Mouse (Mus musculus): ENCODE measurements around the gene Ddit4. TPM values are rescaled to one million over a fixed set of nuclear protein-coding genes. Genes with fewer than 3 reads are reported as not detected.

Gene Ddit4
- total RNA-seq, 2 experiments from 2014 or later, result 50.6 to 52.2 TPM

GRCm38 (mm10) chr10:59972999-59973398 is 21.4 kb upstream of the Ddit4 start:
- intact Hi-C loops (cut with DNase I), result no loop called here
- DNase-seq, result no peak

GRCm38 (mm10) chr10:59972534-59972933 is 20.9 kb upstream of the Ddit4 start:
- intact Hi-C loops (cut with DNase I), result no loop called here
- DNase-seq, result no peak

GRCm38 (mm10) chr10:59971813-59972212 is 20.2 kb upstream of the Ddit4 start:
- DNase-seq, result no peak
- intact Hi-C loops (cut with DNase I), result no loop called here

GRCm38 (mm10) chr10:59970450-59971062 is 18.9 kb upstream of the Ddit4 start:
- no peak for DNase-seq
- intact Hi-C loops (cut with DNase I), result no loop called here

- DNase-seq, result peak; percentile 65
- intact Hi-C loops (cut with DNase I), result no loop called here
Measured at GRCm38 (mm10) chr10:59969821-59970449, 18.3 kb upstream of the Ddit4 start.

- intact Hi-C loops (cut with DNase I), result no loop called here
- DNase-seq, result no peak
Measured at GRCm38 (mm10) chr10:59967309-59967942, 15.8 kb upstream of the Ddit4 start.

- DNase-seq, result no peak
- intact Hi-C loops (cut with DNase I), result no loop called here
Measured at GRCm38 (mm10) chr10:59966743-59967142, 15.1 kb upstream of the Ddit4 start.

DNA sequence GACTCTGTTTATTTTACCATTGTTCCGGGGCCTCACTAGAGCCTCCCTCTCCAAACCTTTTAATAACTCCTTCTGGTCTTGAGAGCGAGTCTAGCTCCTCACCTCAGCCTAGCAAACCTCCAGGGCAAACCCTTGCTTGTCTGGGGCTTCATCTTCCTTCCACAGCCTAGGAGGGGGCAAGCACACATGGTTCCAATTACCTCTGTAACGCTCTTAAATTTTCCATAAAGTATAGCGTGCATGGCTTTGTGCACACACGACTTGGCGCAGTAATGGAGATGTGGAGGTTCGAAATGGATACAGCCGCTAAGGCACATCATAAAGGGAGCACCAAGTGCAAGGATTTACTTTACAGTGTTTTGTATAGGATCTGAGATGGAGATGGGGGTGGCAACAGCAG is 14.2 kb upstream of the Ddit4 start:
- intact Hi-C loops (cut with DNase I), result no loop called here
- no peak for DNase-seq

GRCm38 (mm10) chr10:59965362-59965695 is 13.7 kb upstream of the Ddit4 start:
- intact Hi-C loops (cut with DNase I), result no loop called here
- DNase-seq, result no peak

DNA sequence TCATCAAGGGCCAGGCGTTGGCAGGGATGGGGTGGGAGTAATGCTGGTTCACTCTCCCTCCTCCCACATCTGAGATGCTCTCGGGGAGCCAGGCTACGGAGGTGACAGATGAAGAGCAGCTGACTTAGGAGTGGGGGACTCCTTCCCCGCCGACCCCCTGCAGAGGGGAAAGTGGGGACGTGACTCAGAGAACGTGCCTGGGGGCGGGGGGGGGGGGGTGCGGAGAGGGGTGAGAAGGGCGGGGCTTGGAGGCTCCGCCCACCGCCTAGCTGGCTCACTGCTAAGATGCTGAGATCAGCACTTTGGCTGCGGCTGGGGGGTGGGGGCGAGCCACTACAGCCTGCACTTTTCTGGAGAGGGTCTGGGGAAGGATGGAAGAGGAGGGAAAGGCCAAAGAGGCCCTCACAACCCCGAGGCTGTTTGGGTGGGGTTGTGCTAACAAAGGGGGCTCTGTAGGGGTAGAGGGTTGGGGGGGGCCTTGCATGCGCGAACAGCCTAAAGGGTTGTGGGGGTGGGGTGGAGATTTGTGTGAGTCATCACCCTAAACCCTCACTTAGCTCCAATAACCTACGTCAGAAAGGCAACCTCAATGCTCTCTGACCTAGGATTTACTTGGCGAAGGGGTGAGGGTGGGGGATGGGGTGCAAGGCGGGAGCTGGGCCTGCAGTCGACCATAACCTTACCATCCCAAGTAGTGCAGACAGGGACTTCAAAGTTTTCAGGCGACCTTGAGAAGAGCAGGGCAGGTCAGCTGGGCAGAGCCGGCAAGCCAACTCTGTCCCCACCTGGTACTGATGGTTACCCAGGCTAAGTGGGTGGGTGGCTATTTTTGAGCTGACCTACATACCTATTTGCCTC is 13.1 kb upstream of the Ddit4 start:
- DNase-seq, result peak; percentile 67
- intact Hi-C loops (cut with DNase I), result no loop called here

DNA sequence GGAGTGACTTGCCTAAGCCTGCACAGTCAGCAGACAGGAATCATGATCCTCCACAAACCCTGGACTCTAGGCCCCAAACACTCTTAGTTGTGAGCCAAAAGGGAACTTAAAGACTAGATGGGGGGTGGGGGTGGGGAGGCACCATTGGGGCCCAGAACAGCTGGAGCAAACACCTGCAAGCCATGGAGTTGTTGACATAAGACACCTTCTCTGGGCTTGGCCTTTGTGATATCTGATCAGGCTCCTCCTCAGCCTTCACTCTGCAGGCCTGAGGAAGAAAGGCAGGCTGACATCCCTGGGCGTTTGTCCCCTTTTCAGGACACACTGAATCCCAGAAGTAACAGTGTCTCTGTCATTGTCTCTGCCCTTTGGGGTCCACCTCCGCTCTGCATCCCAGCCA is 12.0 kb upstream of the Ddit4 start:
- no peak for DNase-seq
- intact Hi-C loops (cut with DNase I), result no loop called here

GRCm38 (mm10) chr10:59959517-59959916 is 7.9 kb upstream of the Ddit4 start:
- no peak for DNase-seq
- intact Hi-C loops (cut with DNase I), result no loop called here

DNA sequence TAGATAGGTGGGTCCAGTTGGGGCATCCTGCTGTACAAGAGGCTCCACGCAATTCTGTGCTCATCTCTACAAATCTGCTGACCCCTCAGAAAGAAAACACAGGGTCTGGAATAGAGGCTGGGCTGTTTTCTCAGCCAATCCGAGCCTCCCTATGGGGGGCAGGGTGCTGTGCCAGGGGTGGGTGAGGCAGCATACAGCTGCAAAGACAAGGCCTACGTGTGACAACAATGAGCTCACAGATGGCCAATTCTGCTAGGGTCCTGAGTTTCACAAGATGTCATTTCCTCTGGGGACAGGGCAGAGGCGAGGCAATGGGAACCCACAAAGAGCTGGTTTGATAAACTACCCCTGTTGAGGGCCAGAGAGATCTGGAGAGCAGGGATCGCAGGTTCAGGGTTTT is 6.8 kb upstream of the Ddit4 start:
- DNase-seq, result peak; percentile 34
- intact Hi-C loops (cut with DNase I), result no loop called here

DNA sequence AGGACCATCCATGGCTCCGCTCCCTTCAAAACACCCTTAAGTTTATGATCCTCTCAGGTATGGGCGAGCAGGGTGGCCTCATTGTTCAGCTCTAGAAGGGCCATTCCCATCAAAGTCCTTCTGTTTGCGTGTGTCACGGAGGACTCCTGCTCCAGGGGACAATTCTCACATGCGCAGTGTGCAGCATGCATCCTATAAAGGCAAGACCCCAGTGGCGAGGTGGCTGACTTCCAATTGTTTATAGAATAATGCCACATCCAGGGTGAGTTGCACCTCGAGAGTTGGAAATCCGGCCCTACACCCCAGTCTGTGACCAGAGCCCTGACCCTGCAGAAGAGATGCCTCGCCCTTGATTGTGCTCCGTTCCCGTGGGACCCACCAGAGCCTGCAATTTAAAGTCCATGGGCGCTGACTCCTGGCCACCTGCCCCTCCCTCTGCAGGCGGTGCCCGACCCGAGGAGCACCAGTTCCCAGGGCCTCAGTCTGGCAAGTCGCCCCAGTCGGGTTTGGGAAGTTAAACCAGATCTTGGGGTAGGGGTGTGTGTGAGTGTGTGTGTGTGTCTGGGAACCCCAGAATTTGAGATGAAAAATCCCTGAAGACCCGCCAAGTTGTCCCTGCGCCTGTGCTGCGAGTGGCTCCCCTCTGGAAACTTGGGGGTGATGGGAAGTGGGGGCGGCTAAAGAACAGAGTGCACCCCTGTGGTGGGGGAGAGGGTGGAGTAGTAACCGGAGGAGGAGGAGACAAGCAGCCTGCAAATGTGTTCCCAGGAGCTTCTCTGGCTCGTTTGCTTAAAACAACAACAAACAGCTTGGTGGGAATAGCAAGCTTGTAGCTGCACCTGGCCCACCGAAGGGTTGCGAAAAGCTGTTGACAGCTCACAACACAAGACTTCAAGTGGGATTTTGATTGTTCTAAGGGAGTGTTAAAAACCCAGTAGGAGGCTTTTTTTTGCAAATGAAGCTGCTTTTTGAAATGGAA is 5.8 kb upstream of the Ddit4 start:
- DNase-seq, result peak; percentile 51
- intact Hi-C loops (cut with DNase I), result no loop called here

GRCm38 (mm10) chr10:59956681-59957080 is 5.0 kb upstream of the Ddit4 start:
- intact Hi-C loops (cut with DNase I), result no loop called here
- no peak for DNase-seq

GRCm38 (mm10) chr10:59953564-59954039 is 2.0 kb upstream of the Ddit4 start:
- intact Hi-C loops (cut with DNase I), result loop anchor here (5.0 kb wide), 1 partner anchor 56 kb away; no protein-coding TSS in a partner anchor
- DNase-seq, result no peak

- peak; percentile 56 for DNase-seq
- intact Hi-C loops (cut with DNase I), result loop anchor here (5.0 kb wide), 1 partner anchor 56 kb away; no protein-coding TSS in a partner anchor
Measured at GRCm38 (mm10) chr10:59952781-59953563, 1.3 kb upstream of the Ddit4 start.

DNA sequence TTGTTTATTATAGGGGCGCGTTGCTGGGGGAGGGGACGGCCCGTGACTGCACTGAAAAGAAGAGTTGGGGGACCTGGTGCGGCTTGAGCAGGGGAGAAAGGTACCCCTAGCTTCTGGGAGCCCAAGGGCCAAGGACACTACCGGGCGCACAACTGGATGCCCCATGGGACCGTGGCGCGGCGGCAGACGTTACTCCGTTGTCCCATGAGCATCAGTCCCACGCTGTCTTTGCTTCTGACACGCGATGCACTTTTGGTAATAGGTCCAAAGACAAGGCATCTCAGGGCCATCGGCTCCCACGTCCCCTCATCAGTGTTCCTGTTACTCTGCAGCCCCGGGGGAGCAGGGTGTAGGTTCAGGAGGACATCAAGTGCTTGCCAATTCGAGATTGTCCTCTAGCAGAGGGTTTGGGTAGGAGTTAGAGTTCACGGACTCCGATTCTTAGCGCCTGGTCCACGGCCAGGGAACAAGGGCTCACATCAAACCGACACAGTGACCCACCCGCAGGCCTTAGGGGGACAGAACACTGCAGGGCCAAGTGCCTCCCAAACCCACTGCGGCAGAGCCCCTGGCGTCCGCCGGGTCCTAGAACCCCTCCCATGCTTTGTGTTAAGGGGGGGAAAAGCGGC is 632 bp upstream of the Ddit4 start:
- peak; percentile 79 for DNase-seq
- intact Hi-C loops (cut with DNase I), result loop anchor here (5.0 kb wide), 1 partner anchor 55 kb away; no protein-coding TSS in a partner anchor
